Mouse (Mus musculus) liver, embryonic 12.5 days (tissue): Measurements from ENCODE around the gene Eya3. TPM values are rescaled to one million over a fixed set of nuclear protein-coding genes. Genes with fewer than 3 reads are reported as not detected.

Experiments used
- ATAC-seq: fragments of 200-750 bp; cut with Nextera tagmentation; 2 replicates; pipeline ENCODE4 v1.8.0; 2017; ENCODE audit warnings: moderate number of reproducible peaks, mild to moderate bottlenecking, moderate library complexity
- H3K27ac ChIP-seq: fragments of 300-500 bp; sonication (generic); 2 replicates; pipeline ENCODE4 v1.5.1; 2016; ENCODE audit warnings: mild to moderate bottlenecking
- H3K27me3 ChIP-seq: fragments of 300-500 bp; sonication (generic); replicated peaks from 2 replicates; pipeline ENCODE4 v1.6.1; 2016; ENCODE audit warnings: mild to moderate bottlenecking, moderate library complexity
- H3K36me3 ChIP-seq: fragments of 300-500 bp; sonication (generic); 2 replicates; pipeline ENCODE4 v1.6.1; 2016; ENCODE audit warnings: mild to moderate bottlenecking, moderate library complexity
- H3K4me1 ChIP-seq: fragments of 300-500 bp; sonication (generic); 2 replicates; pipeline ENCODE4 v1.6.1; 2016
- H3K4me2 ChIP-seq: fragments of 300-500 bp; sonication (generic); 2 replicates; pipeline ENCODE4 v1.6.1; 2016; ENCODE audit warnings: mild to moderate bottlenecking, moderate library complexity
- H3K4me3 ChIP-seq: fragments of 300-500 bp; sonication (generic); 2 replicates; pipeline ENCODE4 v1.5.1; 2016; ENCODE audit warnings: mild to moderate bottlenecking, moderate library complexity
- H3K9ac ChIP-seq: fragments of 300-500 bp; sonication (generic); 2 replicates; pipeline ENCODE4 v1.6.1; 2016; ENCODE audit warnings: mild to moderate bottlenecking, moderate library complexity
- H3K9me3 ChIP-seq: fragments of 300-500 bp; sonication (generic); replicated peaks from 2 replicates; pipeline ENCODE4 v1.6.1; 2016; ENCODE audit warnings: mild to moderate bottlenecking, moderate library complexity
- WGBS: fragments of 180-500 bp; shearing (Covaris S2); methylation state at CpG from one replicate; pipeline ENCODE4 v1.1.7; 2016; ENCODE audit not compliant: insufficient replicate concordance; 5-methylcytosine and 5-hydroxymethylcytosine counted together
- polyA plus RNA-seq: library from polyadenylated mRNA; unstranded; fragments of >200 nt; fragmentation: Nextera tagmentation; extraction: Ambion mirVana; gene quantifications from 2 replicates; pipeline ENCODE4 v1.2.1, GENCODE M21; 2016

The Eya3 gene
- polyA plus RNA-seq, 1 experiment from 2014 or later = 25.6 TPM

DNA sequence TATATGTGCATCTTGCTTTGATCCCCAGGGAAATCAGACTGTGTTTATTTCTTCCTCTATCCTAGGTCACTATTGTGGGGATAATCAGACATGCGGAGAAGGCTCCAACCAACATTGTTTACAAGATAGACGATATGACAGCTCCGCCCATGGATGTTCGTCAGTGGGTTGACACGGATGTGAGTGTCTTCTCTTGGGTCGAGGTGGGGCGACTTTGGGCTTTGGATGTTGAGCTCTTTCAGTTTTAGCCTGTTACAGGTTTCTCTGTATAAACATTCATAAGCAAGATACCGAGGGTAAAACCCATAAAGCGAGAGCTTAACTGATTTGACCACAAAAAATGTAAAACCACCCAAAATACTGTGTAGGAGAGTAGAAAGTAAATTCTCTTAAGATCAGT is 133.0 kb downstream of the Eya3 start:
- no peak overlapping the region for H3K4me2 ChIP-seq
- ATAC-seq = no peak
- no peaks in the 10 kb centered on the region for H3K9me3 ChIP-seq
- H3K4me3 ChIP-seq = no peak overlapping the region
- no peak overlapping the region for H3K9ac ChIP-seq
- H3K27ac ChIP-seq = no peak overlapping the region
- H3K36me3 ChIP-seq = peaks cover 72% of the 10 kb centered on the region
- H3K4me1 ChIP-seq = peaks cover 22% of the 10 kb centered on the region
- WGBS = 84% methylated on average over 9 of the region's 9 CpGs
- H3K27me3 ChIP-seq = no peaks in the 10 kb centered on the region

Other genes starting within 250 kb of the Eya3 start
- 14.4 and 14.5 TPM in 2 replicates for gene Phactr4, start 216.5 kb upstream of the Eya3 start, polyA plus RNA-seq
- gene Med18, start 175.1 kb upstream of the Eya3 start, polyA plus RNA-seq = 19.4 and 21.2 TPM in 2 replicates
- gene Sesn2, start 128.5 kb upstream of the Eya3 start, polyA plus RNA-seq = 9.3 and 10.6 TPM in 2 replicates
- gene Atpif1, start 105.3 kb upstream of the Eya3 start, polyA plus RNA-seq = 2,000 and 2,061 TPM in 2 replicates
- gene Dnajc8, start 103.4 kb upstream of the Eya3 start, polyA plus RNA-seq = 143 and 148 TPM in 2 replicates
- gene Ptafr, start 74.9 kb upstream of the Eya3 start, polyA plus RNA-seq = 0.77 and 0.94 TPM in 2 replicates
- 3.6 and 4.0 TPM in 2 replicates for gene Xkr8, start 93.6 kb downstream of the Eya3 start, polyA plus RNA-seq
- gene Smpdl3b, start 118.3 kb downstream of the Eya3 start, polyA plus RNA-seq = 1.9 and 2.0 TPM in 2 replicates
- gene Rpa2, start 129.3 kb downstream of the Eya3 start, polyA plus RNA-seq = 123 and 128 TPM in 2 replicates
- gene Themis2, start 157.4 kb downstream of the Eya3 start, polyA plus RNA-seq = 2.1 and 2.3 TPM in 2 replicates
- gene Ppp1r8, start 204.2 kb downstream of the Eya3 start, polyA plus RNA-seq = 30.7 and 32.6 TPM in 2 replicates
- gene Stx12, start 245.5 kb downstream of the Eya3 start, polyA plus RNA-seq = 21.0 and 21.7 TPM in 2 replicates